Mouse (Mus musculus) midbrain, embryonic 16.5 days (tissue): Measurements from ENCODE around the gene Cnnm4. TPM values are rescaled to one million over a fixed set of nuclear protein-coding genes. Genes with fewer than 3 reads are reported as not detected.

Source experiments
- ATAC-seq: fragments of 200-750 bp; cut with Nextera tagmentation; 2 replicates; pipeline ENCODE4 v1.8.0; 2017; ENCODE audit warnings: moderate TSS enrichment
- H3K27ac ChIP-seq: fragments of 300-500 bp; sonication (generic); 2 replicates; pipeline ENCODE4 v1.5.1; 2014; ENCODE audit warnings: mild to moderate bottlenecking, low read length, mixed read lengths
- H3K27me3 ChIP-seq: fragments of 300-500 bp; sonication (generic); 2 replicates; pipeline ENCODE4 v1.6.1; 2014; ENCODE audit warnings: low read depth, low read length, mixed read lengths; ENCODE audit not compliant: control insufficient read depth, insufficient read depth
- H3K36me3 ChIP-seq: fragments of 300-500 bp; sonication (generic); 2 replicates; pipeline ENCODE4 v1.6.1; 2014; ENCODE audit warnings: mild to moderate bottlenecking, low read length, moderate library complexity, mixed read lengths; ENCODE audit not compliant: control insufficient read depth, insufficient read depth
- H3K4me1 ChIP-seq: fragments of 300-500 bp; sonication (generic); 2 replicates; pipeline ENCODE4 v1.6.1; 2014; ENCODE audit warnings: mild to moderate bottlenecking, low read length, mixed read lengths; ENCODE audit not compliant: control insufficient read depth, insufficient read depth
- H3K4me2 ChIP-seq: fragments of 300-500 bp; sonication (generic); 2 replicates; pipeline ENCODE4 v1.6.1; 2014; ENCODE audit warnings: mild to moderate bottlenecking, low read length, mixed read lengths
- H3K4me3 ChIP-seq: fragments of 300-500 bp; sonication (generic); 2 replicates; pipeline ENCODE4 v1.5.1; 2014; ENCODE audit warnings: low read depth, mild to moderate bottlenecking, low read length, moderate library complexity, mixed read lengths
- H3K9ac ChIP-seq: fragments of 300-500 bp; sonication (generic); 2 replicates; pipeline ENCODE4 v1.6.1; 2014; ENCODE audit warnings: low read depth, low read length, mixed read lengths
- H3K9me3 ChIP-seq: fragments of 300-500 bp; sonication (generic); replicated peaks from 2 replicates; pipeline ENCODE4 v1.6.1; 2014; ENCODE audit warnings: mild to moderate bottlenecking, low read length, mixed read lengths; ENCODE audit not compliant: control insufficient read depth, poor library complexity, severe bottlenecking
- WGBS: fragments of 180-500 bp; shearing (Covaris S2); extraction: QIAGEN DNeasy Blood & Tissue Kit; methylation state at CpG from one replicate; pipeline ENCODE4 v1.1.7; 2014; 5-methylcytosine and 5-hydroxymethylcytosine counted together
- polyA plus RNA-seq: library from polyadenylated mRNA; unstranded; fragments of >200 nt; fragmentation: Nextera tagmentation; extraction: Ambion mirVana; gene quantifications from 2 replicates; pipeline ENCODE4 v1.2.1, GENCODE M21; 2015

The Cnnm4 gene
- polyA plus RNA-seq, 1 experiment from 2014 or later = 11.5 TPM

GRCm38 (mm10) chr1:36444471-36445464 lies 26.7 kb upstream of the Cnnm4 start, which contains the start of gene Lman2l:
Lman2l (minus strand) TSS chr1:36445271.
- peak within 1 kb of the TSS; percentile 85 for H3K4me3 ChIP-seq
- H3K27ac ChIP-seq = peak within 1 kb of the TSS; percentile 81
- peak; percentile 100 for ATAC-seq
- H3K9me3 ChIP-seq = no peaks in the 10 kb centered on the region
- H3K36me3 ChIP-seq = peaks cover 5% of the 10 kb centered on the region; the same call in 1 of the 2 replicates
- WGBS = 2% methylated on average over 57 of the region's 57 CpGs
- H3K4me1 ChIP-seq = peaks cover 12% of the 10 kb centered on the region
- H3K9ac ChIP-seq = peak within 1 kb of the TSS; percentile 82
- no peaks in the 10 kb centered on the region for H3K27me3 ChIP-seq
- peak within 1 kb of the TSS; percentile 74 for H3K4me2 ChIP-seq

GRCm38 (mm10) chr1:36445508-36445907 lies 25.9 kb upstream of the Cnnm4 start:
- Histone ChIP-seq H3K4me2 (peak overlapping the region; percentile 45), H3K4me1 (peaks cover 12% of the 10 kb centered on the region), H3K27me3 (no peaks in the 10 kb centered on the region), H3K9ac (0 out of 2 replicates have a peak overlapping the region, but pooled peaks have one; percentile 4), H3K36me3 (peaks cover 5% of the 10 kb centered on the region; the same call in 1 of the 2 replicates), H3K4me3 (peak overlapping the region; percentile 85), H3K9me3 (no peaks in the 10 kb centered on the region), H3K27ac (peak overlapping the region; percentile 75)
- ATAC-seq = peak; percentile 43
- WGBS = 41% methylated on average over 8 of the region's 8 CpGs

- no peak overlapping the region for H3K27ac ChIP-seq
- 87% methylated on average over 5 of the region's 5 CpGs for WGBS
- no peak overlapping the region for H3K9ac ChIP-seq
- no peaks in the 10 kb centered on the region for H3K9me3 ChIP-seq
- no peaks in the 10 kb centered on the region for H3K27me3 ChIP-seq
- H3K4me3 ChIP-seq = no peak overlapping the region
- H3K36me3 ChIP-seq = peaks cover 5% of the 10 kb centered on the region; the same call in 1 of the 2 replicates
- peaks cover 12% of the 10 kb centered on the region for H3K4me1 ChIP-seq
- no peak overlapping the region for H3K4me2 ChIP-seq
- no peak for ATAC-seq
These were observed 25.2 kb upstream of the Cnnm4 start for GRCm38 (mm10) chr1:36446106-36446824.

- H3K36me3 ChIP-seq = peaks cover 5% of the 10 kb centered on the region; the same call in 1 of the 2 replicates
- no peaks in the 10 kb centered on the region for H3K9me3 ChIP-seq
- H3K4me2 ChIP-seq = no peak overlapping the region
- WGBS = 93% methylated on average over 5 of the region's 5 CpGs
- H3K27ac ChIP-seq = no peak overlapping the region
- ATAC-seq = no peak
- no peak overlapping the region for H3K9ac ChIP-seq
- no peak overlapping the region for H3K4me3 ChIP-seq
- H3K4me1 ChIP-seq = peaks cover 12% of the 10 kb centered on the region
- H3K27me3 ChIP-seq = no peaks in the 10 kb centered on the region
These were observed 24.6 kb upstream of the Cnnm4 start for GRCm38 (mm10) chr1:36446841-36447240.

GRCm38 (mm10) chr1:36454055-36454815 lies 17.2 kb upstream of the Cnnm4 start:
- H3K36me3 ChIP-seq = no peaks in the 10 kb centered on the region
- no peak overlapping the region for H3K4me2 ChIP-seq
- no peaks in the 10 kb centered on the region for H3K9me3 ChIP-seq
- 89% methylated on average over 6 of the region's 6 CpGs for WGBS
- H3K4me1 ChIP-seq = no peaks in the 10 kb centered on the region
- H3K27ac ChIP-seq = no peak overlapping the region
- H3K4me3 ChIP-seq = no peak overlapping the region
- H3K27me3 ChIP-seq = no peaks in the 10 kb centered on the region
- no peak overlapping the region for H3K9ac ChIP-seq
- ATAC-seq = no peak

- Histone ChIP-seq H3K36me3 (no peaks in the 10 kb centered on the region), H3K27ac (no peak overlapping the region), H3K27me3 (no peaks in the 10 kb centered on the region), H3K9ac (no peak overlapping the region), H3K4me1 (no peaks in the 10 kb centered on the region), H3K9me3 (no peaks in the 10 kb centered on the region), H3K4me3 (no peak overlapping the region), H3K4me2 (no peak overlapping the region)
- ATAC-seq = no peak
- WGBS = 45% methylated on average over 7 of the region's 7 CpGs
These were observed 13.9 kb upstream of the Cnnm4 start for GRCm38 (mm10) chr1:36457388-36458014.

- Histone ChIP-seq H3K4me1 (no peaks in the 10 kb centered on the region), H3K36me3 (no peaks in the 10 kb centered on the region), H3K9me3 (no peaks in the 10 kb centered on the region), H3K27me3 (no peaks in the 10 kb centered on the region), H3K4me2 (no peak overlapping the region), H3K9ac (no peak overlapping the region), H3K4me3 (no peak overlapping the region), H3K27ac (no peak overlapping the region)
- no peak for ATAC-seq
- WGBS = 91% methylated on average over 5 of the region's 5 CpGs
These were observed 13.3 kb upstream of the Cnnm4 start for GRCm38 (mm10) chr1:36458169-36458568.

GRCm38 (mm10) chr1:36461829-36462228 lies 9.6 kb upstream of the Cnnm4 start:
- ATAC-seq = no peak
- 53% methylated on average over 2 of the region's 2 CpGs for WGBS
- no peaks in the 10 kb centered on the region for H3K4me1 ChIP-seq

More at GRCm38 (mm10) chr1:36461829-36462228, 9.6 kb upstream of the Cnnm4 start:
- no peaks in the 10 kb centered on the region for H3K9me3 ChIP-seq
- no peak overlapping the region for H3K9ac ChIP-seq
- H3K36me3 ChIP-seq = no peaks in the 10 kb centered on the region
- no peak overlapping the region for H3K27ac ChIP-seq
- no peaks in the 10 kb centered on the region for H3K27me3 ChIP-seq
- no peak overlapping the region for H3K4me2 ChIP-seq
- no peak overlapping the region for H3K4me3 ChIP-seq
